Mouse (Mus musculus): ENCODE data around the gene Olfr533.
"Not testable (repeated sequence)": the region's sequence is repeated elsewhere in the genome, so short reads cannot be mapped to it uniquely, and the experiment has no call there.

Gene Olfr533

GRCm38 (mm10) chr7:140463070-140463469 lies at the start of gene Olfr533:
Gene Olfr533 (plus strand): TSS chr7:140463370.
- in situ Hi-C loops (cut with MboI, MseI): not testable (repeated sequence)

- in situ Hi-C loops (cut with MboI, MseI): no loop called here
Observed at GRCm38 (mm10) chr7:140421539-140421938, 41.6 kb upstream of the Olfr533 start, which contains the start of gene Olfr532. Gene Olfr532 (minus strand): TSS chr7:140421639.

GRCm38 (mm10) chr7:140443141-140443540 lies 20.0 kb upstream of the Olfr533 start:
- in situ Hi-C loops (cut with MboI, MseI): no loop called here

GRCm38 (mm10) chr7:140477886-140478285 lies 14.7 kb downstream of the Olfr533 start:
- in situ Hi-C loops (cut with MboI, MseI): no loop called here

GRCm38 (mm10) chr7:140478733-140479132 lies 15.6 kb downstream of the Olfr533 start:
- in situ Hi-C loops (cut with MboI, MseI): no loop called here

GRCm38 (mm10) chr7:140483916-140484315 lies 20.7 kb downstream of the Olfr533 start, which contains the start of gene Olfr535:
Gene Olfr535 (plus strand): TSS chr7:140484216.
- in situ Hi-C loops (cut with MboI, MseI): no loop called here

- in situ Hi-C loops (cut with MboI, MseI): no loop called here
Observed at GRCm38 (mm10) chr7:140488981-140489380, 25.8 kb downstream of the Olfr533 start.

GRCm38 (mm10) chr7:140494231-140494630 lies 31.1 kb downstream of the Olfr533 start:
- in situ Hi-C loops (cut with MboI, MseI): no loop called here

- in situ Hi-C loops (cut with MboI, MseI): no loop called here
Observed at GRCm38 (mm10) chr7:140494702-140495101, 31.5 kb downstream of the Olfr533 start.

GRCm38 (mm10) chr7:140507346-140508021 lies 44.3 kb downstream of the Olfr533 start, which contains the start of gene Olfr536:
Gene Olfr536 (minus strand): TSS chr7:140507396.
- in situ Hi-C loops (cut with MboI, MseI): not testable (repeated sequence)

All from T-helper 2 cell (primary cell).